Mouse (Mus musculus) adrenal gland, adult 18-20 months (tissue): ENCODE measurements around the gene Olfr744. TPM values are rescaled to one million over a fixed set of nuclear protein-coding genes. Genes with fewer than 3 reads are reported as not detected.
"Not testable (repeated sequence)": the region's sequence is repeated elsewhere in the genome, so short reads cannot be mapped to it uniquely, and the experiment has no call there.

Source experiments
- DNase-seq, 2 experiments: peaks; one replicate each; pipeline ENCODE4 v3.0.0; 2021 to 2022; ENCODE audit warnings: low spot score in 2 of 2
- long read RNA-seq, 2 experiments: library from polyadenylated mRNA; stranded (forward); transcript quantifications; one replicate each; pipeline ENCODE4 v2.0.0; 2021
- total RNA-seq, 2 experiments: library from RNA; stranded (reverse); gene quantifications; 1 replicate in 1 of 2; 2 replicates in 1 of 2; pipeline ENCODE4 v1.2.3; 2021

Olfr744 gene
- total RNA-seq, result not detected
- long read RNA-seq, experiment 1, result 0 reads
- long read RNA-seq, experiment 2, result 0 reads

DNA sequence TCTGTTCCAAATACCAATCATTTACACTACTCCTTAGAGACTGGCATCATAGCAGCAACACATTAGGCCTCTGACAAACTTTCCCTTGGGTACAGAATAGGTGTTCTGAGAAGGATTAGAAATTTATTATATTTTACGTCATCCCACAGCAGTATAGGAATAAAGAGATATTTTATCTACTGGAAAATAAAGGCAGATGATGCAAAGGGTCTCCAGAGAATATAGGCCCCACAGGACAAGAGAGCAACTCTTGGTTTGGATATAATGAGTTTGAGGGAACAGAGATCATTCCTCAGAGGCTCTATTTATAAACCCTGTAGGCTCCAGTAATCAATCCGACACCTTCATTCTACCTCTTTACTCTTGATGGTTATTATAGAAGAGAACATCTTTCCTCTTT lies at the start of gene Olfr744:
Gene Olfr744, plus strand, starts transcription at position 301 of the 400 bp plus-strand sequence.
- DNase-seq, result no peak

DNA sequence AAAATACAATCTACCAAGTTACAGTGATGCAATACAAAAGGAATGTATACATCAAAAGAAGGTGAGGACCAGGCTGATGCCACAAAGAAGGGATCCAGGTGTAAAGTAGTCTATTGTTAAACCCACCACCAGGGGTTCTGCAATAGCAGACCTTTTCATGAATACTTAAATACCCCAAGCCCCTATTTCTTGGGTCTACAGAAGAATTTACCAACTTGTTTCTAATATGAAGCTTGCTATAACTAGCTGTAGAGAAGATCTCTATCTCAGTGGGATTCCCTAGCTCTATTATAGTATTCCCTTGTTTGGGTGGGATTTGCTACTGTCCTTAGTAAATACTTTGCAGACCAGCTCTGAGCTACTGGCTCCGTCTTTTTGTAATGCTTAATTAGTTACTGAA lies 41.6 kb upstream of the Olfr744 start:
- DNase-seq, result not testable (repeated sequence)

DNA sequence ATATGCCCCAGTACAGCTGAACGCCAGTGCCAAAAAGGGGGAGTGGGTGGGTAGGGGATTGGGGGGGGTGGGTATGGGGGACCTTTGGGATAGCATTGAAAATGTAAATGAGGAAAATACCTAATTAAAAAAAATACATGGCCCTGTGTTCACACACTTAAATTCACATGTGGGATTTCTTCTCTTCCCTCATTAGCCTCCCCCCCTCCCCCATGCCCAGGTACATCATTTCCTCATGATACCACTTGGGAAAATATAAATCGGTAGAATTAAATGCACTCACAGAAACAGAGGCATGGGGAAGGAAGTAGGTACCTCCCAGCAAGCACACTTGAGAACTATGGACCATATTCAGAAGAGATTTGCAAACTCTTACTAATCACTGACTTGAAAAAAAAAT lies 24.4 kb downstream of the Olfr744 start, which contains the start of gene Olfr745:
Gene Olfr745, plus strand, starts transcription at position 301 of the 400 bp plus-strand sequence.
- no peak for DNase-seq

DNA sequence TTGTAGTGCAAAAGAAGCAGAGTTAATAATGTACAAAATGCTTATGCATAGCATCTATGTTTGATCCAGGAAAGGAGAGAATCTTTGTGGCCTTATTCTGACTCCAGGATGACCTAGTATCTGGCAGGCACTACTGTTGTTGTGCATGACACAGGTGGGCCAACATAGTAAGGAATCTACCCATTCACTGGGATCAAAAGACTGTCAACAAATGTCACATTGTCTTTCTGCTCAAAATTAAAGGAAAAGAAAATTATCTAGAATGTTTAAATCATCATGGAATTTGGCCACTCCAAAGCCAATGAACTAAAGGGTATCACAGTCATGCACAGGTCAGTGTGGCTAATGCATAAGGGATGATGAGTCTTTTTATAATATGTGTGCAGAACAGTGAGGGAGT lies 32.1 kb downstream of the Olfr744 start, which contains the start of gene Olfr746:
Gene Olfr746, plus strand, starts transcription at position 301 of the 400 bp plus-strand sequence.
- no peak for DNase-seq

Other genes starting within 250 kb of the Olfr744 start
- not detected for gene Olfr736, start 233.7 kb upstream of the Olfr744 start, total RNA-seq
- gene Olfr738, start 207.3 kb upstream of the Olfr744 start, total RNA-seq, result not detected
- gene Olfr739, start 196.3 kb upstream of the Olfr744 start, total RNA-seq, result not detected
- not detected for gene Olfr740, start 169.3 kb upstream of the Olfr744 start, total RNA-seq
- not detected for gene Olfr741, start 142.1 kb upstream of the Olfr744 start, total RNA-seq
- gene Olfr742, start 111.3 kb upstream of the Olfr744 start, total RNA-seq, result not detected
- not detected for gene Olfr743, start 93.0 kb upstream of the Olfr744 start, total RNA-seq
- not detected for gene Olfr745, start 24.5 kb downstream of the Olfr744 start, total RNA-seq
- gene Olfr746, start 32.2 kb downstream of the Olfr744 start, total RNA-seq, result not detected
- gene Olfr747, start 78.3 kb downstream of the Olfr744 start, total RNA-seq, result not detected
- gene Olfr748, start 92.5 kb downstream of the Olfr744 start, total RNA-seq, result not detected
- gene Olfr749, start 130.2 kb downstream of the Olfr744 start, total RNA-seq, result not detected
- gene Ttc5, start 170.6 kb downstream of the Olfr744 start, total RNA-seq, result 10 to 100 TPM; 29.0 to 35.5 TPM
- gene Ccnb1ip1, start 192.9 kb downstream of the Olfr744 start, total RNA-seq, result not detected
- gene Parp2, start 193.0 kb downstream of the Olfr744 start, total RNA-seq, result 10 to 100 TPM; 21.0 to 22.7 TPM